Mouse (Mus musculus): ENCODE data around the gene Plekha7.

DNA sequence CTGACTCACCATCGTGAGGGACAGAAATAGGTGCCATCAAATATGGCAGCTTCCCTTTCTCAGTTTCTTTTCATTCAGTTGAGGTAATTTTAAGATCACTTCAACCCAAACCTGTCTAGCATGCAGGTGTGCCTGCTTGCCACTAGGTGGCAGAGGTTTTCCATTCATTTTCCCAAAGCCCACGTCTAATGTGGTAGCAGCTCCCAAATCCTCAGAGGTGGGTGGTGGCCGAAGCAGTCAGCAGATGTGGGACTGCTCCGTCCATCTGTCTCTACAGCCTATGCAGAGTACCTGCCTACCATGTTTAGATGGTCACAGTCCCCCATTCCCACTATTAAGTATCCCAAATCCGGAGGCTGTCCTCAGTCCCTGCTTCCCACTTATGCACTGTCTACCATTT is 146.6 kb downstream of the Plekha7 start:
- TF ChIP-seq CTCF (IDR thresholded peaks at IDR 0.05; ENCODE audit: insufficient read depth, low read length) (peak; percentile 75), POLR2A (IDR thresholded peaks at IDR 0.05; ENCODE audit: borderline replicate concordance, extremely low read depth, low read depth, low read length) (no peak)

Measured in lung, adult 2 months (tissue).